Mouse (Mus musculus): ENCODE results near the gene Fzr1. TPM values are rescaled to one million over a fixed set of nuclear protein-coding genes. Genes with fewer than 3 reads are reported as not detected.
A peak's percentile ranks its signal among the peaks of the same experiment; 100 is the strongest.

Gene Fzr1
- total RNA-seq, 2 experiments from 2014 or later: 17.8 to 21.7 TPM

GRCm38 (mm10) chr10:81416581-81417226 lies 38.4 kb upstream of the Fzr1 start:
- ATAC-seq (replicated peaks; ENCODE audit: poor library complexity): peak; percentile 49

- no peak for ATAC-seq (replicated peaks; ENCODE audit: poor library complexity)
These were observed 37.4 kb upstream of the Fzr1 start for GRCm38 (mm10) chr10:81415549-81416310.

GRCm38 (mm10) chr10:81415146-81415545 lies 36.8 kb upstream of the Fzr1 start:
- ATAC-seq (replicated peaks; ENCODE audit: poor library complexity): no peak

GRCm38 (mm10) chr10:81414682-81415081 lies 36.4 kb upstream of the Fzr1 start:
- ATAC-seq (replicated peaks; ENCODE audit: poor library complexity): no peak

GRCm38 (mm10) chr10:81413310-81414261 lies 35.3 kb upstream of the Fzr1 start:
- ATAC-seq (replicated peaks; ENCODE audit: poor library complexity): peak; percentile 60

GRCm38 (mm10) chr10:81412586-81413309 lies 34.4 kb upstream of the Fzr1 start:
- no peak for ATAC-seq (replicated peaks; ENCODE audit: poor library complexity)

- ATAC-seq (replicated peaks; ENCODE audit: poor library complexity): no peak
These were observed 33.4 kb upstream of the Fzr1 start for GRCm38 (mm10) chr10:81411471-81412400.

GRCm38 (mm10) chr10:81410981-81411380 lies 32.7 kb upstream of the Fzr1 start:
- ATAC-seq (replicated peaks; ENCODE audit: poor library complexity): no peak

GRCm38 (mm10) chr10:81410350-81410749 lies 32.0 kb upstream of the Fzr1 start:
- no peak for ATAC-seq (replicated peaks; ENCODE audit: poor library complexity)

GRCm38 (mm10) chr10:81409330-81409729 lies 31.0 kb upstream of the Fzr1 start:
- ATAC-seq (replicated peaks; ENCODE audit: poor library complexity): no peak

- peak; percentile 68 for ATAC-seq (replicated peaks; ENCODE audit: poor library complexity)
These were observed 30.6 kb upstream of the Fzr1 start for GRCm38 (mm10) chr10:81408871-81409291.

GRCm38 (mm10) chr10:81408424-81408729 lies 30.1 kb upstream of the Fzr1 start:
- no peak for ATAC-seq (replicated peaks; ENCODE audit: poor library complexity)

- ATAC-seq (replicated peaks; ENCODE audit: poor library complexity): peak; percentile 68
These were observed 29.5 kb upstream of the Fzr1 start for GRCm38 (mm10) chr10:81407539-81408423.

- no peak for ATAC-seq (replicated peaks; ENCODE audit: poor library complexity)
These were observed 28.5 kb upstream of the Fzr1 start for GRCm38 (mm10) chr10:81406504-81407440.

GRCm38 (mm10) chr10:81405588-81406201 lies 27.4 kb upstream of the Fzr1 start:
- ATAC-seq (replicated peaks; ENCODE audit: poor library complexity): peak; percentile 21; the same call in 1 of the 2 replicates

GRCm38 (mm10) chr10:81404720-81405119 lies 26.4 kb upstream of the Fzr1 start:
- ATAC-seq (replicated peaks; ENCODE audit: poor library complexity): 0 out of 2 replicates have a peak, but pooled peaks have one; percentile 7

- no peak for ATAC-seq (replicated peaks; ENCODE audit: poor library complexity)
These were observed 25.8 kb upstream of the Fzr1 start for GRCm38 (mm10) chr10:81404082-81404481.
